Mouse (Mus musculus): Measurements from ENCODE around the gene Krtap20-2.
"Not testable (repeated sequence)": the region's sequence is repeated elsewhere in the genome, so short reads cannot be mapped to it uniquely, and the experiment has no call there.

Gene Krtap20-2

DNA sequence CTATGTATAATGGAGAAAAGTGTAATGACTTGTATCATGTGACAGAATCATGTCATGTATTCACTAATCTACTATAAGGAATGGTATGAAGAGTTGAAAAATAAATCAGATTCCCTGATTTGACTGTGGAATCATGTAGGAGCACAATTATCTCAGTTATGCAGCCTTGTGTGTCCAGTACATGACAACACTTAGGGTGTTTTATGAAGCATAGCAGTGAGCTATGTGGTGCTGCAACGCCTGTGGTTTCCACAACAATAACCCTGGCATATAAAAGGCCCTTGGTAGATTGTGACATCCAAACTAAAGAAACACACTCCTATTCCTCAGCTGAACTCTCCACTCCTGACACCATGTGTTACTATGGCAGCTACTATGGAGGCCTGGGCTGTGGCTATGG, at the start of gene Krtap20-2:
Gene Krtap20-2, plus strand, starts transcription at position 301 of the 400 bp plus-strand sequence.
- no peak for DNase-seq (ENCODE audit: extremely low spot score, low read depth, low spot score)

DNA sequence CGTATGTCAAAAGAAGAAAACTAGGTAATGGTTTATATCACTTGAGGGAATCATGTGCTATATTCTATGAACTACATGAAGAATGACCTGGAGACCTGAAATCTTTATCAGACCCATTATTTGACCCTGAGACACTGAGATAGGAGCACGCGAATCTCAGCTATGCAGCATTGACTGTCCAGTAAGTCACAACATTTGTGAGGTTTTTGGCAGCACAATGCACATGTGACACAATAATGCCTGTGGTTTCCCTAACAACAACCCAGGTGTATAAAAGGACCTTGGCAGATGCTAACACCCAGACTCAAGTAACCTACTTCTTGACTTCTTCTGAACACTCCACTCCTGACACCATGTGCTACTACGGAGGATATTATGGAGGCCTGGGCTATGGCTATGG, 48.0 kb upstream of the Krtap20-2 start, which contains the start of gene Gm9789:
Gene Gm9789, plus strand, starts transcription at position 301 of the 400 bp plus-strand sequence.
- no peak for DNase-seq (ENCODE audit: extremely low spot score, low read depth, low spot score)

DNA sequence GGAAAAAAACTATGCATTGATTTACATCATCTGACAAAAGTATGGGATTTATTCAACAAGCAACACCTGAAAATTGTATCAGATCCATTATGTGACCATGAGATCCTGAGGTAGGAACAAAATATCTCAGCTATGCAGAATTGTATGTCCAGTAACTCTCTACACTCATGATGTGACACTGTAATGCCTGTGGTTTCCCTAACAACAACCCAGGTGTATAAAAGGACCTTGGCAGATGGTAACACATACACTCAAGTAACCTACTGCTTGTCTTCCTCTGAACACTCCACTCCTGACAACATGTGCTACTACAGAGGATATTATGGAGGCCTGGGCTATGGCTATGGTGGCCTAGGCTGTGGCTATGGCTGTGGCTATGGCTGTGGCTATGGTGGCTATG, 36.5 kb upstream of the Krtap20-2 start, which contains the start of gene Gm7735:
Gene Gm7735, plus strand, starts transcription at position 301 of the 400 bp plus-strand sequence.
- not testable (repeated sequence) for DNase-seq (ENCODE audit: extremely low spot score, low read depth, low spot score)

DNA sequence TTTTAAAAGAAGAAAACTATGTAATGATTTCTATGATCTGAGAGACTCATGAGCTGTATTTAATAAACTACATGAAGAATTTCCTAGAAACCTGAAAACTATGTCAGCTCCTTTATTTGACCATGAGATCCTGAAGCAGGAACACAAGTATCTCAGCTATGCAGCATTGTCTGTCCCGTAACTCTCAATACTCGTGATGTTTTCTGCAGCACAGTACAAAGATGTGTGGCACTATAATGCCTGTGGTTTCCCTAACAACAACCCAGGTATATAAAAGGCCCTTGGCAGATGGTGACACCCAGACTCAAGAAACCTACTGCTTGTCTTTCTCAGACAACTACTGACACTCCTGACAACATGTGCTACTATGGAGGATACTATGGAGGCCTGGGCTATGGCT, 31.2 kb upstream of the Krtap20-2 start, which contains the start of gene 1110057P08Rik:
Gene 1110057P08Rik, plus strand, starts transcription at position 301 of the 400 bp plus-strand sequence.
- DNase-seq (ENCODE audit: extremely low spot score, low read depth, low spot score): no peak

DNA sequence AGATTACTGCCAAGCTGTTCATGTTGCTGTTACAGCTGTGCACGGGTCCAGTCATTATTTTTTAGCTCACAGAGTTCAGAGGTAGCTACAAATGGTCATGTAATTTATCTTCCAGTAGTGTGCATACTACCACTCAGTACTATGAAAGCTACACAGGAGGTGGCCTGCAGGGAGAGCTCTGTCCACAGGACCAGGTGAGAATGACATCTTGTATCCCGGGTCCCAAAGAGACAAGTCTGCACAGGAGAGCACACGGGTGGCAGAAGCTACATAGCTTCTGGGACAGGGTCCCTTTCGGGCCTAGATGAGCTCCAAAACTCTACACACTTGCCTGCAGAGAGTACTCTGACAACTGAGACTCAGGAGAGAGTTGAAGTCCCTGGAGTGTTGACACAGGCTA, 17.0 kb upstream of the Krtap20-2 start:
- no peak for DNase-seq (ENCODE audit: extremely low spot score, low read depth, low spot score)
